Mouse (Mus musculus) gastrocnemius, adult 2 months (tissue): ENCODE measurements around the gene Sdk1. TPM values are rescaled to one million over a fixed set of nuclear protein-coding genes. Genes with fewer than 3 reads are reported as not detected.
A peak's percentile ranks its signal among the peaks of the same experiment; 100 is the strongest.
"Not testable (repeated sequence)": the region's sequence is repeated elsewhere in the genome, so short reads cannot be mapped to it uniquely, and the experiment has no call there.

Source experiments
- DNase-seq: peaks from one replicate; pipeline ENCODE4 v3.0.0; 2022
- H3K27ac ChIP-seq: fragments of 200-600 bp; 2 replicates; pipeline ENCODE4 v1.8.1; 2022; ENCODE audit warnings: mild to moderate bottlenecking
- H3K4me3 ChIP-seq: fragments of 200-600 bp; 2 replicates; pipeline ENCODE4 v1.8.1; 2022; ENCODE audit warnings: mild to moderate bottlenecking, moderate library complexity
- CTCF ChIP-seq: fragments of 200-600 bp; IDR thresholded peaks from 2 replicates; pipeline ENCODE4 v1.8.1; 2022; ENCODE audit warnings: antibody characterized with exemption, mild to moderate bottlenecking, moderate library complexity
- intact Hi-C: fragments of 180-260 bp; cut with DNase I; formaldehyde crosslinking; loops from one replicate; pipeline ENCODE4 v1.15.1; 2025
- total RNA-seq, 2 experiments: library from RNA; stranded (reverse); gene quantifications; 2 replicates each; pipeline ENCODE4 v1.2.3; 2021

The Sdk1 gene
- total RNA-seq, 2 experiments from 2014 or later, result 0.82 to 1.5 TPM

DNA sequence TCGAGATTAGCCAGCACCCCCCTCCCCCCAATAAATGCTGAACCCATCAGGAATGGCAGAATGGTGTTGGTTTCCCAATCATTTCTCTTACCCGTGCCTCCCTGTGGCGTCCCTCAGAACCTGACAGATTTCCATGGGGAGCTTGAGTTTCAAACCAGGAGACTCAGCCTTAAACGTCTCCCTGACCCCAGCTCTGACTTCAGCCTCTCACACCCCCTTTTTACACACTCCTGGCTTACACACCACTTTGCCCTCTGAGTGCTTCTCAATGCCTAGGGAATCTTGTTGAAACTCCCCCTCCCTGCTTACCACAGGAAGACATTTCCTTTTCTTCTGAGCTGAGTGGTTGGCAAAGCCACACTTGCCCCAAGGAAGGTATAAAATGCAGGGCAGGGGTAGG lies 392.0 kb downstream of the Sdk1 start:
- no peak overlapping the region for H3K4me3 ChIP-seq
- H3K27ac ChIP-seq, result no peak overlapping the region
- DNase-seq, result no peak
- TF ChIP-seq CTCF, result no peak
- intact Hi-C loops, result no loop called here

DNA sequence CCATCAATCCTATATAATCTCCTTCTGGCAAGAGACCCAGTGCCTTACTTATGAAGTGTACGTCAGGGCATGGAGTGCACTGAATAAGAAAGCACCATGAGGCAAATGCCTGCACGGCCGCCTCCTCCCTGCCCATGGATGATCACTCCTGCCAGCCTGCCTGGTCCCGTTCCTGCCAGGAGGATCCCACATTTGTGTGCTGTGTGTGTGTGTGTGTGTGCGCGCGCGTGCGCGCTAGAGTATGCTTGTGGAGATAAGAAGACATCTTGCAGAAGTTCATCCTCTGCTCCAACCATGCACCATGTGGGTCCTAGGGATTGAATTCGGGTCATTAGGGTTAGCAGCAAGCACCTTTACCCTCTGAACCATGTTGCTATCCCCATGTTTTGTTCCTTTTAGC lies 395.1 kb downstream of the Sdk1 start:
- intact Hi-C loops, result no loop called here
- no peak for TF ChIP-seq CTCF
- H3K4me3 ChIP-seq, result no peak overlapping the region
- DNase-seq, result no peak
- H3K27ac ChIP-seq, result no peak overlapping the region

DNA sequence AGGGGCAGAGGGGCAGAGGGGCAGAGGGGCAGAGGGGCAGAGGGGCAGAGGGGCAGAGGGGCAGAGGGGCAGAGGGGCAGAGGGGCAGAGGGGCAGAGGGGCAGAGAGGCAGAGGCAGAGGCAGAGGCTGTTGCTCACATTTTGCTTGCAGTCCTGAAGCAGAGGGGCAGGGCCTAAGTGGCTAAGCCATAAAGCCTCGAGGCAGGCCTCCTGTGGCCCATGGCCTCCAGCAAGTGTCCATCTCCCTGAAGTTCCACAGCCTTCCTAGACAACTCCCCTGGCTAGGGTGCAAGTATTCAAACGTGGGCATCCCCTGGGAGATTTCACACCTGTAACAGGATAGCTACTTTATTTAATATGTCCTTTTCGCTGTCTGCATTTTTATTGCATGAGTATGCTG lies 395.8 kb downstream of the Sdk1 start:
- H3K4me3 ChIP-seq, DNase-seq, intact Hi-C loops, H3K27ac ChIP-seq: not testable (repeated sequence)

DNA sequence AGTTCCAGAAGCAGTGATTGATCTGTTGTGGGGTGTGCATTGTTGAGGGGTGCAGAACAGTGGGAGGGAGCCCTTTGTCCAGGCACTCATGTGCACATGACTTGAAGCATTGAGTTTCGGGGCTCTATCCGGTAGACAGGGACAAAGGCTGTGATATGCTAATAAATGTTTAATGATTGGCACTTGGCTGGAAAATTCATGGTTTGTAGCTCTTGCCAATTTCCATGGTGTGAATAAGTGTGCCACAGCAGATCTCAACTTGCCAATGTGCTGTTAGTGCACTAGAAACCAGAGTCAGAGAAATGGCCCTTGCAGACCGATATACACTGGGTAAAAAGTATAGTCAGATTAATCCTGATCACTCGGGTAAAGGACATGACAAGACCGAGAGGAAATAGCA lies 404.4 kb downstream of the Sdk1 start:
- DNase-seq, result no peak
- TF ChIP-seq CTCF, result no peak
- H3K4me3 ChIP-seq, result no peak overlapping the region
- intact Hi-C loops, result no loop called here
- no peak overlapping the region for H3K27ac ChIP-seq

DNA sequence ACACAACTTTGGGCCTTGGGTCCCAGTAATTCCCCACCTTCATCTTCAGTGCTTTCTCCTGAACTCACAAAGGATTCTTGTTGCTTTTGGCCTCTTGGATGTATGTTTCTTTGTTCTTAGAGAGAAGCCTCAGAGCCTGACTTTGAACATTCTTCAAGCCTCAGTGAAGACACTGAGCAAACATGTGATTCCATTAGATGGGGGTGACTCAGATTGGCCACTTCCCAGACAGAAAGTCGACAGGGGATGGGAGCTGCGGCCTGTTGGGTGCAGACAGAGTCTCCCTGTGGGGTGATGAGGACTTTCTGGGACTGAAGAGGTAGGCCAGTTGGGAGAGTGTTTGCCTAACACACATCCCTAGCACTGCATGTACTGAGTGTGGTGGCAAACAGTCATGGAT lies 405.3 kb downstream of the Sdk1 start:
- no peak overlapping the region for H3K27ac ChIP-seq
- no peak for TF ChIP-seq CTCF
- no peak overlapping the region for H3K4me3 ChIP-seq
- intact Hi-C loops, result no loop called here
- DNase-seq, result no peak

DNA sequence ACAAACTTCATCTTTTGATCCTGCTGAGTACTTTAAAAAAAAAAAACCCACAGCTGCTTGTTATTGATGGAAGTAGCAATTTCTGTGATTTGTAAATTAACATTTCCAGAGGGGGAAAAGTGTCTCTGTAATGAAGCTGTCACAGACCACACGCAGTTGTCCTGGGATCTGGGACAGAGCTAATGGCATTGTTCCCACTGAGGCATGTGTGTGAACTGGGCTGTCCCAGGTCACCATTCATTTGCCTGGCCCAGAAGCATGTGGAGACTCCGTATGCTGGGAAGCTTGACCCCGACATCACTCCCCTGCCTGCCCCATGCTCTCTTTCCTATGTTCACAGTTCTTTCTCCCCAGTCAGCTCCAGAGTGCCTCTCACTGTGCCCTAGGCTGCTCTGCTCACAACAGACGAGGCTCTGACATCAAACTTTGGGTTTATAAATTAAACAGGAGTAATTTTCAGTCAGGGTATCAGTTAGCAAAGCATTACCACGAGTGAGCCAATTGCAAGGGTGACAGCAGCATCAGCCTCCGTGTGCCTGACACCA lies 408.6 kb downstream of the Sdk1 start:
- intact Hi-C loops, result no loop called here
- Histone ChIP-seq H3K4me3 (no peak overlapping the region), H3K27ac (no peak overlapping the region)
- no peak for TF ChIP-seq CTCF
- DNase-seq, result no peak

DNA sequence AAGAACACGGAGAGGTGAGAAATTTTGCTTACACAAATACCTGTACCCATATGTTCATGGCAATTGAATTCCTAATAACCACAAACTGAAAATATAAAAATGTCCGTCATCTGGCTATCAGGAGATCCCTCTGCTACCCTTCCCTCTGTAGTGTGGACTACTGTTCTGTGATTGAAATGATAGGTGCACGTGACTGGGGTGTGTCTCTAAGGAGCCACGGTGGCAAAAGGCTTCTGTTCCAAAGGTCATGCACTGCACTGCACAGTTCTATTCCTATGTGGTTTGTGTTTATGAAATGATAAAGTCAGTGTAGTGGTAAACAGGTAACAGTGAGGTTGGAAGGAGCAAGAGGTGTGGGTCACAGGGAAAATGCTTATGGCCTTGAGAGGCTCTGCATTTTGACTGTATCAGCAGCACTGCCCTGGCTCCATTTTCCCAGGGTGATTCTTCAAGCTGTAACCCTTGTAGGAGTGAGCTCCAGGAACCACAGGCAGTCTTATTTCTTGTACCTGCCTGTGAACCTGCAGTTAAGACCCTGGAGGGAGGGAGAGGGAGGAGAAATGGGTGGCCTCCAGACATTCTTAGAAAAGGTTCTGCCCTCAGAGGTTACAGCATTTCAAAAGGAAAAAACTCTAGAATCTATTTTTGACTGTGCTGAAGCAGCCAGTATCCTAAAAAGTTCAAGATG lies 410.5 kb downstream of the Sdk1 start:
- Histone ChIP-seq H3K27ac (no peak overlapping the region), H3K4me3 (no peak overlapping the region)
- TF ChIP-seq CTCF, result no peak
- intact Hi-C loops, result no loop called here
- no peak for DNase-seq

DNA sequence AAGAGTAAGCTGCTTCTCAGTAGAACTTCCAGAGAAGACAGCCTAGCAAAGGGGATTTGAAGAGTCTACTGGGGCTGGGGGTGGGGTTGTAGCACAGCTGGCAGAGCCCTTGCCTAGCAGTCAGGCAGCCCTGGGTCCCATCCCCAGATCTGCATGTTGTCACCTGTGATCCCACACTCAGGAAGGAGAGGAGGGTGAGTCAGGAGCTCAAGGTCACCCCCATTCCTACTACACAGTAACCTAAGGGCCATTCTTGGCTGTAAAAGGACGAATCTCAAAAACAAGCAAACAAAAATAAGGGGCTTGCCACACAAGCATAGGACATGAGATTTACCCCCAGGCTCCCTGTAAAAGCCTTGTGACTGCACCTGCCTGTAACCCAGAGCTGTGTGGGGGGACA lies 435.1 kb downstream of the Sdk1 start:
- no peak for DNase-seq
- no peak for TF ChIP-seq CTCF
- no peak overlapping the region for H3K4me3 ChIP-seq
- no peak overlapping the region for H3K27ac ChIP-seq
- intact Hi-C loops, result no loop called here

DNA sequence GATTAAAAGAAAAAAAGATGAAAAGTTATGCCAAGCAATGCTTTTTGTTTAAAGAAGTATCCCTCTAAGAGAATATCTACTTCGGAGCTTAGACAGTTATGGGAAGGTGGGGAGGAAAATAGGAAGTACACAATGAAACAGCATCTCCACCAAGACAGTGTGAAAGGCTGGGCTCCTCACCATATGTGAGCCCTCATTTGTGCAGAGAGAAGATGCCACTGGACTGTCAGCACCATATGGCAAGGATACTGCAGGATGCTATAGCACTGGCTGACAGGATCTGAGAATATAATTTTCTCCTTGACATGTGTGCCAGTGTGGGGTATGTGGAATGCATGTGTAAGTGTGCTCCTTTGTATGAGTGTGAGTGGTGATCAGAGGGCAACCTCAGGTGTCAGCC lies 435.7 kb downstream of the Sdk1 start:
- no peak for TF ChIP-seq CTCF
- H3K4me3 ChIP-seq, result no peak overlapping the region
- H3K27ac ChIP-seq, result no peak overlapping the region
- DNase-seq, result no peak
- intact Hi-C loops, result no loop called here

DNA sequence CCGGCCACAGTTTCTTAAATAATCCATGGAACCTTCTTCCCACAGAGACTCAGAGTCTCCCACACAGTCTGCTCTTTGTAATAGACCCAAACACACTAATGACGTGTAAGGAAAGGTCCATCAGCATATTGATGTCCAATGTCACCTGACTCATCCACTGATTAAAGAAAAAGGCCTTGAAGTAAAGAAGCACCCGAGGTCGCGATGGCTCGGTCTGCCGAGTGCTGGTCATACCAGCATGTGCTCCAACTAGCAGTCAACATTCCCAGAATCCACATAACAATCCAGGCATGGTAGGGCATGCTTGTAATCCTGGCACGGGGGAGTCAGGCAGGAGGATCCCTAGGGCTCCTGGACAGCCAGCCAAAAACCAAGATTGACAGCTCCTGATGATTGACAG lies 436.6 kb downstream of the Sdk1 start:
- DNase-seq, result no peak
- TF ChIP-seq CTCF, result no peak
- no peak overlapping the region for H3K27ac ChIP-seq
- no peak overlapping the region for H3K4me3 ChIP-seq
- intact Hi-C loops, result no loop called here

DNA sequence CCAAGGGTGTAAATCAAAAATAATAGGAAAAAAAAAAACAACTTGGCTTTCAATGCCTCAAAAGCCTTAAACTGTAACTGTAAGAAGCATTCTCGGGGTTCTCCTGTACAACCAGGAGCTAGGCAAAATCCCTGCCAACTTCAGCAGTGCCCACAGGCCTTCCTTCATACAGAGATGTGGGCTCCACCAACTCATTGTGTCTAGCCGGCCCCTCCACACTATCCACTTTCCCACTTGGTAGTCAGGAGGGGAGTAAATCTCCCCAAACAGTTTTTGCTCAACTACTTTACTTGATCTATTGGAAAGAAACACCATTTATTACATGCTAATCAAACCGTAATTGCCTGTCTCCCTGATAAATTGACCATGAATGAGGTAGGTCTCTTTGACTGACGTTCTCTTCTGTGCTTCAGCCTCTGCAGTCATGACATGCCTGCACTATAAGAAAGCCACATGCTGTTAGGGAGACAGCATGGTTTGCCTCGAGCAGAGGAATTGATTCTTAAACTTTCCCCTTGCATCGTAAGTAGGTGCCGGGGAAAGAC lies 445.7 kb downstream of the Sdk1 start:
- no peak for TF ChIP-seq CTCF
- no peak for DNase-seq
- Histone ChIP-seq H3K4me3 (no peak overlapping the region), H3K27ac (no peak overlapping the region)
- intact Hi-C loops, result no loop called here

DNA sequence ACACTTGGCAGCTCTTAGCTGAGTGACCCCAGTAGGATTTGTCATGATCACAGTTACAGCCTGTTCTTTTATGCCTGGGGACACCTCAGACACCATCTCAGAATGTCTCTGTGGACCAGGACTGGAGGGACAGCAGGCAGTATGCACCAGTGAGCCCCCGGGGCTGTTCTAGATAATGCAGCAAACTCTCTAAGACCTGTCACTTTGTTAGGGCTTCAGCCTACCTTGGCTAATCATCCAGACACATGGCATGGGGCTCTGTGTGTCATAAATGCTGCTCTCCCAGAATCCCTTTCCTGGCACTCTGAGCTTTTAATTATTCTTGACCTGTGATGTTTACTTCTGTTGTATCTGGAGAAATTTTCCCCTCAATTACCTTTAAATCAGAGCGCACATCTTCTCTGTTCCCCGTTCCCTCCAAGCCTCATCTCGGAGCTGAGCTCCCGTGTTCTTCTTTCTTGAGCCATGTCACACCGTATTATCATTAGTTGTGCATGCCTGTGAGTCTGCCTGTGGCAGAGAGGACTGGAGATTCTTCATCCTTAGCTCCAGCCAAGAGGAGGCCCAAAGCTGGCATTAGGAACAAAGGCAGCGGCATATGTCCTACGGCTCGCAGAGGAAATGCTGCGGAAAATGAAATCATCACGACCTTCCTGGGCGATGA lies 448.3 kb downstream of the Sdk1 start:
- no peak for DNase-seq
- no peak overlapping the region for H3K27ac ChIP-seq
- intact Hi-C loops, result no loop called here
- no peak overlapping the region for H3K4me3 ChIP-seq
- TF ChIP-seq CTCF, result no peak

DNA sequence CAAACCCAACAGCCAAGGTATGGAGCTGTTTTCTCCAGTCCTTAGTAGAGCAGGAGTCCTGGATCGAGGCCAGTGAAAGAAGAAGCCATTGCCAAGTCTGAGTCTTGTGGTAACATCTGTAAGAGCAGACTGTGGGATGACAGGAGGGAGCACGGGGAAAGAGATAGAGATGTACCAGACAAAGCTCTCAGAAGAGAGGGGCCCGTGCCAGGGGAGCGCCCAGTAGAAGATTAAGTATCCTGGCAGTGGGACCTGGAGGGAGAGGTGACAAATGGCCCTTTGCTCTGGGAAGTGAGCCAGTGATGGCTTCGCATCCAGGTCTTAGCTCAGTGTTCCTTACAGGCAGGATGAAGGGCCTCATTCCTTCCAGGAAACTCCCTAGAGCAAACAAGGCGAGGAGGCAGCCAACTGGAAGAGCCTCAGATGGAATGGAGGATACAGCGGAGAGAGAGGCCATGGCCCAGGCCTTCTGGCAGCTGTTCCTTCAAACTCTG lies 450.2 kb downstream of the Sdk1 start:
- DNase-seq, result peak; percentile 87
- intact Hi-C loops, result no loop called here
- Histone ChIP-seq H3K27ac (no peak overlapping the region), H3K4me3 (no peak overlapping the region)
- no peak for TF ChIP-seq CTCF

DNA sequence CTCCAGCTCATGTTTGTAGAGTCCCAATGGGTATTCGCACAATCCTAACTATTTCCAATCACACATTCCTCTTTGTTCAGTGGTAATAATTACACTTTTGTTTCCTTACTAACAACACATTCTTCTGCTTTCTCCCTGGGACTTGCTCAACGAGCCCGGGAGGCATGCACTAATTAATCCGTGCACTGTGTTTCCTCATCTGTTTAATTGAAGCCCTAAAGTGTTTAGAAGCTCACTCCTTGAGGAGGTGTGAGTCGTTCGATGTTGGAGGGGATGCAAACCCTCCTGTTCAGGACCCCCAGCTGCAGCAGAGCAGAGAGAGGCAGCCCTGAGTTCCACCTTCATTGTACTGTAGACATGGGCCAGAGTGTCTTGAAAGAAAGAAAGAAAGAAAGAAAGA lies 452.4 kb downstream of the Sdk1 start:
- Histone ChIP-seq H3K27ac (no peak overlapping the region), H3K4me3 (no peak overlapping the region)
- TF ChIP-seq CTCF, result no peak
- no peak for DNase-seq
- intact Hi-C loops, result no loop called here
